Mouse (Mus musculus): ENCODE data around the gene Gm20388. TPM values are rescaled to one million over a fixed set of nuclear protein-coding genes. Genes with fewer than 3 reads are reported as not detected.
A peak's percentile ranks its signal among the peaks of the same experiment; 100 is the strongest.

The Gm20388 gene
- polyA plus RNA-seq, 1 experiment from 2014 or later = 4.4 TPM

- whole genome bisulfite sequencing = 63% methylated on average over 7 of the region's 7 CpGs
- no peaks in the 10 kb centered on the region for H3K36me3 ChIP-seq
These were observed 4289.8 kb downstream of the Gm20388 start for GRCm38 (mm10) chr8:124200400-124200799.

GRCm38 (mm10) chr8:124201706-124202105, 4291.1 kb downstream of the Gm20388 start:
- no peaks in the 10 kb centered on the region for H3K9me3 ChIP-seq
- ATAC-seq = no peak
- H3K4me2 ChIP-seq (replicated peaks) = no peak overlapping the region
- peaks cover 6% of the 10 kb centered on the region; the same call in 1 of the 2 replicates for H3K27me3 ChIP-seq
- 0 out of 2 replicates have a peak, but pooled peaks cover 6% of the 10 kb centered on the region for H3K4me1 ChIP-seq (replicated peaks)
- H3K4me3 ChIP-seq (replicated peaks) = no peak overlapping the region
- H3K36me3 ChIP-seq = no peaks in the 10 kb centered on the region
- no peak overlapping the region for H3K27ac ChIP-seq
- 84% methylated on average over 8 of the region's 8 CpGs for WGBS
- H3K9ac ChIP-seq (replicated peaks) = no peak overlapping the region

More at GRCm38 (mm10) chr8:124200400-124200799, 4289.8 kb downstream of the Gm20388 start:
- Histone ChIP-seq H3K9ac (replicated peaks) (no peak overlapping the region), H3K27ac (no peak overlapping the region), H3K4me3 (replicated peaks) (no peak overlapping the region), H3K27me3 (peaks cover 6% of the 10 kb centered on the region; the same call in 1 of the 2 replicates), H3K9me3 (no peaks in the 10 kb centered on the region), H3K4me1 (replicated peaks) (peaks cover 10% of the 10 kb centered on the region; the same call in 1 of the 2 replicates), H3K4me2 (replicated peaks) (no peak overlapping the region)
- ATAC-seq = no peak

DNA sequence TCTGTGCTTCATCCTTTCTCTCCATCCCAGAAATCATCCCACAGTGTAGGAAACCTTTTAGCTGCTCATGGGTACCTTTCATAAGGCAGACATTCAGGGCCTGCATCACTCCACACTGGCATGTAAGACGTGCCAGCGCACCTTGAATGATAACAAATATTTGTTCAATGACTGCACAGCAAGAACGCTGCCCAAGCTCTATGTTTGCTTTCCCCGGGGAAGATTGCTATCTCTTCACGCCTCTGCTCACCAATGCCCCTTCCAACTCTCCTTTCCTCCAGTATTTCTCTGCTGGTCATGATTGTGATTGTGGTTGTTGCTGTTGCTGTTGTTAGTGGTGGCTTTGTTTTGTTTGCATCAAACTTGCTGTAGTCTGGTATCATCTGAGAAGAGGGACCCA, 4292.3 kb downstream of the Gm20388 start:
- no peak overlapping the region for H3K4me2 ChIP-seq (replicated peaks)
- H3K36me3 ChIP-seq = no peaks in the 10 kb centered on the region
- no peaks in the 10 kb centered on the region for H3K9me3 ChIP-seq
- ATAC-seq = no peak
- no peak overlapping the region for H3K4me3 ChIP-seq (replicated peaks)
- peaks cover 6% of the 10 kb centered on the region; the same call in 1 of the 2 replicates for H3K27me3 ChIP-seq
- WGBS = 83% methylated on average over 5 of the region's 5 CpGs
- no peak overlapping the region for H3K9ac ChIP-seq (replicated peaks)
- no peak overlapping the region for H3K27ac ChIP-seq
- 0 out of 2 replicates have a peak, but pooled peaks cover 6% of the 10 kb centered on the region for H3K4me1 ChIP-seq (replicated peaks)

DNA sequence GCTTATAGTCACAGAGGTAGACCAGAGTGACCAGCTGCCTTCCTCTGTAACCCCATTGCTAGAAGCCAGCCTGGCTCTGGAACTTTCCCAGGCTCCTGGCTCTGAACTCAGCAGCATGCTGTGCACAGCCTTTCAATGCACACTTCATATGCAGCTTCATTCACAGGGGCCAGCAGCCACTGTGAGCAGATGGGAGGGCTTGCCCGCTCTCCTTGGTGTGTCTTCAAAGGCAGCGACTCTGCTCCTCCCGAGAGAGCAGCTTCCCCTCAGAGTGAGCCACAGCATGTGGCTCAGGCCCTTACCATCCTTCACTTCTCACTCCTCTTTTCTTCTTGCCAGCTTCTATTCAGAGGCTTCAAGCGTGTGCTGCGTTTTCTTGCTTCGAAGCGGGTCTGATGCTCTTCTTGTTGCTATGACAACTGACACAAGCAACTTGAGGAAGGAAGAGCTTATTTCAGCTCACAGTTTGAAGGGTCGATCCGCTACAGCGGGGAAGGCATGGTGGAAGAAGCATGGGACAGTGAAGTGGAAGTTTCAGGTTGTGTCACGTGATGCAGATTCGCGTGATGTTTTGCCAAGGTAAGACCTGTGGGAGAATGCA, 4293.5 kb downstream of the Gm20388 start:
- ATAC-seq = peak; percentile 55
- Histone ChIP-seq H3K9me3 (no peaks in the 10 kb centered on the region), H3K4me2 (replicated peaks) (no peak overlapping the region), H3K36me3 (no peaks in the 10 kb centered on the region), H3K27ac (no peak overlapping the region), H3K9ac (replicated peaks) (no peak overlapping the region), H3K4me1 (replicated peaks) (0 out of 2 replicates have a peak, but pooled peaks cover 6% of the 10 kb centered on the region), H3K27me3 (peaks cover 2% of the 10 kb centered on the region; the same call in 1 of the 2 replicates), H3K4me3 (replicated peaks) (no peak overlapping the region)
- WGBS = 61% methylated on average over 13 of the region's 13 CpGs

DNA sequence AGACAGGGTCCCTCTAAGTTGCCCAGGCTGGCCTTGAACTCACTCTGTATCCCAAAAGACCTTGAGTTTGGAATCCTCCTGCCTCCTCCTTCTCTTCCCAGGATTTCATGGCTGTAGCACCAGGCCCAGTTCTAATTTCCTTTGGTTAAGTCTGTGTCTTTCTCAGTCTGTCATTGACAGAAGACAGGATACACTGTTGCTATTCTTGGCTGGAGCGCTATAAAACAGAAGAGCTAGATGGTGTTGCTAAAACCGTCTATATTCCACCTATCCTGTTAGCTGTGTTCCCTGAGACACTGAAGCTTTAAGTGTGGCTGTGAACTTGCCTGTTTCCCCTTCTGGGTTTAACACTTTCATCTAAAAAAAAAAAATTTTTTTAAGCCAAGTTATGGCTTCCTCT, 4301.5 kb downstream of the Gm20388 start:
- Histone ChIP-seq H3K9ac (replicated peaks) (no peak overlapping the region), H3K4me3 (replicated peaks) (no peak overlapping the region), H3K4me1 (replicated peaks) (no peaks in the 10 kb centered on the region), H3K27me3 (no peaks in the 10 kb centered on the region), H3K36me3 (no peaks in the 10 kb centered on the region), H3K27ac (no peak overlapping the region), H3K9me3 (no peaks in the 10 kb centered on the region), H3K4me2 (replicated peaks) (no peak overlapping the region)
- 84% methylated on average over 2 of the region's 2 CpGs for WGBS
- no peak for ATAC-seq

DNA sequence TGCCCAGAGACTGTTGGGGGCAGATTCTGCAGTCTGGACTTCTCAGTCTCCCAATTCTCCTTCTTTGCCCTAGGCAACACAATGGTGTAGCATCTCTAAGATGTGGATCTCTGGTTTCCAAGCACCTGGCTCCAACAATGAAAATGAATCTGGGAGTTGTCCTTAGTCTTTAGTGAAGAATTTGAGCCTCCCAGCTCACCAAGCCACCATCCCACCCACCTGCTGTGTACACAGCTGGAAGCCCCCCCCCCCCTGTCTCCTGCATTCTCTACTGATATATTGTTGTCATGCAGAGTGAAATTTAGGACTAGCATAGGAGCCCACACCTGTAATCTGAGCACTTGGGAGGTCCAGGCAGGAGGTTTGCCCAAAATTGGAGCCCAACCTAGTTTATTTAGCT, 4306.3 kb downstream of the Gm20388 start:
- no peaks in the 10 kb centered on the region for H3K27me3 ChIP-seq
- H3K4me1 ChIP-seq (replicated peaks) = no peaks in the 10 kb centered on the region
- H3K4me3 ChIP-seq (replicated peaks) = no peak overlapping the region
- H3K4me2 ChIP-seq (replicated peaks) = no peak overlapping the region
- H3K36me3 ChIP-seq = no peaks in the 10 kb centered on the region
- H3K9me3 ChIP-seq = no peaks in the 10 kb centered on the region
- no peak for ATAC-seq
- no peak overlapping the region for H3K9ac ChIP-seq (replicated peaks)
- H3K27ac ChIP-seq = no peak overlapping the region

- no peak overlapping the region for H3K4me3 ChIP-seq (replicated peaks)
- H3K4me2 ChIP-seq (replicated peaks) = no peak overlapping the region
- no peaks in the 10 kb centered on the region for H3K36me3 ChIP-seq
- no peak overlapping the region for H3K27ac ChIP-seq
- peaks cover 35% of the 10 kb centered on the region for H3K4me1 ChIP-seq (replicated peaks)
- 71% methylated on average over 2 of the region's 2 CpGs for WGBS
- no peaks in the 10 kb centered on the region for H3K27me3 ChIP-seq
- H3K9ac ChIP-seq (replicated peaks) = no peak overlapping the region
- H3K9me3 ChIP-seq = no peaks in the 10 kb centered on the region
- no peak for ATAC-seq
These were observed 4319.2 kb downstream of the Gm20388 start for GRCm38 (mm10) chr8:124229883-124230282.

DNA sequence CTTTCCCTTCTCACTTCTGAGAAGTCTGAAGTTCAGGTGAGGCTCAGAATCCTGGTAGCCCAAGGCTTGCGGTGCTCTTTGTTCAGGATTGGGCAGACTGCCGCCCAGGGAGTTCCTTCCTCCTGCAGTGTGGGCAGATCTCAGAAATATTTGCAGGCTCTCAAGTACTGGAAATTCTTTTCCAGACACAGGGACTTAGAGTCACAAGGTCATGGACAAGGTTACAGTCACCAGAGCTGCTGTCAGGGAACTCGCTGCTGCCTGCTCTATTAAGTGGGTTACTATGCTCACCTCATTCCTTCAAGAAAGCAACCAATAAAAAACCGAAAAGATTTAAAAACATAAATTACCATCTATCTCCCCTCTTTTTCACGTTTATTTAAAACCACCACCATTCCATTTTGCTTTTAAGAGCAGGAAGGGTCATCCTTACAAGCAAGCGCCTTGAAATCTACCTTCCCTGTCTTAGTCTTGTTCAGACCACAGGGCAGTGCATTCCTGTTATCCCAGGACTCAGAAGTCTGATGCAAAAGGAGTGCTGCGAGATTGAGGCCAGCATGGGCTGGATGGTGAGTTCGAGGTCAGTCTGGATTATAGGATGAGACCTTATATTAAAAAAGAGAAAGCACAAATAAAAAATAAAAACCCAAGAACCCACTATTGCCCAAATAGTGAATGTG, 4320.0 kb downstream of the Gm20388 start:
- H3K27me3 ChIP-seq = no peaks in the 10 kb centered on the region
- peak overlapping the region; percentile 44; the same call in 1 of the 2 replicates for H3K27ac ChIP-seq
- no peaks in the 10 kb centered on the region for H3K36me3 ChIP-seq
- ATAC-seq = peak; percentile 34
- no peaks in the 10 kb centered on the region for H3K9me3 ChIP-seq
- H3K4me1 ChIP-seq (replicated peaks) = peaks cover 42% of the 10 kb centered on the region
- WGBS = 54% methylated on average over 8 of the region's 8 CpGs
- H3K4me2 ChIP-seq (replicated peaks) = peak overlapping the region; percentile 91
- 0 out of 2 replicates have a peak overlapping the region, but pooled peaks have one; percentile 94 for H3K9ac ChIP-seq (replicated peaks)
- H3K4me3 ChIP-seq (replicated peaks) = peak overlapping the region; percentile 95

DNA sequence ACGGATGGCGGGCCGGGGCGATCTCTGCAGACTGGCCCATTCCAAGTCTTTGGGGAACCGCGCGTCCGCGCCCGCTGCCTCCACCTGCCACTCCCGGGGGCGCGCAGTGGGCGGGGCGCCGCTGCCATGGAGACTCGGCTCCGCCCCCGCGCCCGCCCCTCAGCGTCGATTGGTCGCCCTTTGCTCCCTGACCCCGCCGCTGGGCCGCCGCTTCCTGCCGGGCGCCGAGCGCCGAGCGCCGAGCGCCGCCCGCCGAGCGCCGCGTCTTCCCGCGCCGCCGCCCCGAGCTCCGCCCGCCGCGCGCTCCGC, 4320.5 kb downstream of the Gm20388 start, which contains the start of gene Galnt2:
Galnt2 (plus strand) TSS at position 216 of the 309 bp plus-strand sequence.
- peak; percentile 73 for ATAC-seq
- 0% methylated on average over 34 of the region's 53 CpGs for WGBS
- peaks cover 45% of the 10 kb centered on the region for H3K4me1 ChIP-seq (replicated peaks)
- H3K4me3 ChIP-seq (replicated peaks) = peak within 1 kb of the TSS; percentile 95
- H3K36me3 ChIP-seq = no peaks in the 10 kb centered on the region
- H3K4me2 ChIP-seq (replicated peaks) = peak within 1 kb of the TSS; percentile 91
- peak within 1 kb of the TSS; percentile 94 for H3K9ac ChIP-seq (replicated peaks)
- H3K27me3 ChIP-seq = no peaks in the 10 kb centered on the region
- H3K9me3 ChIP-seq = no peaks in the 10 kb centered on the region
- peak within 1 kb of the TSS; percentile 77 for H3K27ac ChIP-seq

DNA sequence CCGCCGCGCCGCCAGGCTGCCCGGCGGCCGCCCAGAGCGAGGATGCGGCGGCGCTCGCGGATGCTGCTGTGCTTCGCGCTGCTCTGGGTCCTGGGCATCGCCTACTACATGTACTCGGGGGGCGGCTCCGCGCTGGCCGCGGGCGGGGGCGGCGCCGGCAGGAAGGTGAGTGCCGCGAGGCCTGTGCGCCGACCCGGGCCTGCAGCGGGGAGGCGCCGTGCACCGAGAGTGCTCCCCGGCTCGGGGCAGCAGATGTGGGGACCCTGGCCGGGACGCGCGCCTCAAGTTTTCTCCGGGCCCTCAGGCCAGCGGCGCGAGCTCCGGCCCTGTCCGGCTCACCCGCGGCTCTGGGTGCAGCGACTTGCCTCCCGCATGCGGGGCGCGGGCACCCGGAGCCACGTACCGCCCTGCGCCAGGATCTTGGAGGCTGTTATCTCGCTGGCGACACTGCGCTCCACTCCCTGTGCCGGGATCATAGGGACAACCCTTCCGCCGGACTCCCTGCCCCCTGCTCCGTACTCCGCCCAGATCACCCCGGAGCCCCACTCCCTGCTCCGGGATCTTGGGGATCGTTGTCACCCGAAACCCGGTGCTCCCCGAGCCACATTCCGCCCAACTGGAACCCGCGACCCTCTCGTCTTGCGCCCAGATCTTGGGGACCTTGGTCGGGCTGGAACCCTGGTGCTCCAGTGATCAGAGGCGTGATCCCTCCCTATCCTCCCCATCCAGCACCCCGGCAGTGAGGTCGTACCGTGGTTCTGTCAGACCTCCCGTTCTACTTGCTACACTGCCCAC, 4321.0 kb downstream of the Gm20388 start:
- H3K27ac ChIP-seq = peak overlapping the region; percentile 77
- peaks cover 45% of the 10 kb centered on the region for H3K4me1 ChIP-seq (replicated peaks)
- no peaks in the 10 kb centered on the region for H3K27me3 ChIP-seq
- peak; percentile 86 for ATAC-seq
- no peaks in the 10 kb centered on the region for H3K9me3 ChIP-seq
- H3K4me3 ChIP-seq (replicated peaks) = peak overlapping the region; percentile 95
- peak overlapping the region; percentile 91 for H3K4me2 ChIP-seq (replicated peaks)
- H3K36me3 ChIP-seq = peaks cover under 1% of the 10 kb centered on the region; the same call in 1 of the 2 replicates
- under 1% methylated on average over 59 of the region's 83 CpGs for WGBS
- peak overlapping the region; percentile 94 for H3K9ac ChIP-seq (replicated peaks)

GRCm38 (mm10) chr8:124232280-124232600, 4321.6 kb downstream of the Gm20388 start:
- no peak overlapping the region for H3K27ac ChIP-seq
- no peaks in the 10 kb centered on the region for H3K27me3 ChIP-seq
- H3K9ac ChIP-seq (replicated peaks) = peak overlapping the region; percentile 94
- peaks cover 45% of the 10 kb centered on the region for H3K4me1 ChIP-seq (replicated peaks)
- H3K4me2 ChIP-seq (replicated peaks) = peak overlapping the region; percentile 91
- 4% methylated on average over 18 of the region's 18 CpGs for WGBS
- peaks cover 3% of the 10 kb centered on the region; the same call in 1 of the 2 replicates for H3K36me3 ChIP-seq
- H3K4me3 ChIP-seq (replicated peaks) = peak overlapping the region; percentile 95
- ATAC-seq = no peak; the same call in 1 of the 2 replicates
- H3K9me3 ChIP-seq = no peaks in the 10 kb centered on the region

DNA sequence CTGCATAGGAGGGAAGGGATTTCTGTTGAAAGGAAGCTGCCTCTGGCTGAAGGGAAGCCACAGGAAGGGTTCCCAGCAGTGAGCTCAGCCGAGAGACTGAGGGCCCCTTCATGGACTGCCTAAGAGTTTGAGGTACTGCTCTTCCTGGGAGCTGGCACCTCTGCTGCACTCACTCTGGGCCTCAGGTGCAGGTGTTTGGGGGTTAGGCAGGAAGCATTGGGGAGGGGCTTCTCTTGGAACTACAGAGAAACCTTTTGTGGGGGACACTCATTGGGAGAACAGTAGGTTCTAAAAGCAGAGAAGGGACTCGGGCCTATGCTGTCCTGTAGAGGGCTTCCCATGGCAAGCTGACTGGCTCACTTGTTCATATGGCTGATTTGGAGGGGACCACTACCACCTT, 4323.9 kb downstream of the Gm20388 start:
- H3K36me3 ChIP-seq = peaks cover 3% of the 10 kb centered on the region; the same call in 1 of the 2 replicates
- peak overlapping the region; percentile 91 for H3K4me2 ChIP-seq (replicated peaks)
- peak overlapping the region; percentile 73 for H3K27ac ChIP-seq
- H3K27me3 ChIP-seq = no peaks in the 10 kb centered on the region
- no peak for ATAC-seq
- H3K9me3 ChIP-seq = no peaks in the 10 kb centered on the region
- H3K4me1 ChIP-seq (replicated peaks) = peaks cover 57% of the 10 kb centered on the region
- peak overlapping the region; percentile 11; the same call in 1 of the 2 replicates for H3K4me3 ChIP-seq (replicated peaks)
- WGBS = 36% methylated on average over 2 of the region's 2 CpGs
- H3K9ac ChIP-seq (replicated peaks) = peak overlapping the region; percentile 50; the same call in 1 of the 2 replicates

Measured in midbrain, embryonic 13.5 days (tissue).